Mouse (Mus musculus): Measurements from ENCODE around the gene Adcy2. TPM values are rescaled to one million over a fixed set of nuclear protein-coding genes. Genes with fewer than 3 reads are reported as not detected.

The Adcy2 gene
- polyA plus RNA-seq, 1 experiment: not detected

DNA sequence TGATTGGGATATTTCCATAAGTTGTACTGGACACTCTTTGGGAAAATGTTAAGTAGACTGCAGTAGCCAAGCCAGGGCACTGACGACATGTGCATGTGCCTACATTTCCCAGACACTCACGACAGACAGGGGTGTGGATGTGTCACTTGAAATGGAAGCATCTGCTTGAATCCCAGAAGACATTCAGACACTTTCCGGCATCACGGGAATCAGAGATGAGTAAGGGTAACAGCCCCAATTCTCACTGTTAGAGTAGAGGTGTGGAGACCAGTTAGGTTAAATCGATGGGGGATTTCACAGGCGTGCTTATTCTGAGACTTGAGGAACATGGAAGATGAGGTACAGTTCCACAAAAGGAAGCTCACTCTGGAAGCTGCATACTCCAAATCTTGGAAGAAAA, 130.6 kb downstream of the Adcy2 start:
- Histone ChIP-seq H3K79me2 (ENCODE audit: control insufficient read depth, insufficient read depth) (no peaks in the 10 kb centered on the region), H3K4me3 (ENCODE audit: insufficient read depth, poor library complexity, severe bottlenecking) (no peak overlapping the region), H3ac (ENCODE audit: control insufficient read depth, insufficient read length, low read depth) (no peak overlapping the region), H3K27me3 (ENCODE audit: control insufficient read depth, insufficient read depth, insufficient read length) (no peaks in the 10 kb centered on the region), H3K36me3 (ENCODE audit: control insufficient read depth, insufficient read depth) (no peaks in the 10 kb centered on the region), H3K79me3 (ENCODE audit: low read depth) (no peaks in the 10 kb centered on the region)
- TF ChIP-seq CEBPB (IDR thresholded peaks at IDR 0.05; ENCODE audit: low read depth) (no peak), MYOG (IDR thresholded peaks at IDR 0.05; ENCODE audit: control insufficient read depth, extremely low read depth, insufficient read length) (no peak), CTCF (IDR thresholded peaks at IDR 0.05; ENCODE audit: control insufficient read depth, insufficient read depth, insufficient read length) (no peak), MAX (IDR thresholded peaks at IDR 0.05) (no peak)

GRCm38 (mm10) chr13:68867940-68868655, 131.2 kb downstream of the Adcy2 start:
- Histone ChIP-seq H3ac (ENCODE audit: control insufficient read depth, insufficient read length, low read depth) (no peak overlapping the region), H3K36me3 (ENCODE audit: control insufficient read depth, insufficient read depth) (no peaks in the 10 kb centered on the region), H3K79me2 (ENCODE audit: control insufficient read depth, insufficient read depth) (no peaks in the 10 kb centered on the region), H3K27me3 (ENCODE audit: control insufficient read depth, insufficient read depth, insufficient read length) (no peaks in the 10 kb centered on the region), H3K4me3 (ENCODE audit: insufficient read depth, poor library complexity, severe bottlenecking) (no peak overlapping the region), H3K79me3 (ENCODE audit: low read depth) (no peaks in the 10 kb centered on the region)
- no peak for TF ChIP-seq CEBPB (IDR thresholded peaks at IDR 0.05; ENCODE audit: low read depth)
- TF ChIP-seq FOSL1 (IDR thresholded peaks at IDR 0.05; ENCODE audit: insufficient read depth, low read length, poor library complexity, severe bottlenecking): no peak
- TF ChIP-seq MAX (IDR thresholded peaks at IDR 0.05): no peak
- no peak for TF ChIP-seq USF1 (IDR thresholded peaks at IDR 0.05; ENCODE audit: low read depth)
- no peak for TF ChIP-seq MYOD1 (IDR thresholded peaks at IDR 0.05; ENCODE audit: control insufficient read depth, insufficient read length, low read depth)
- no peak for TF ChIP-seq CTCF (IDR thresholded peaks at IDR 0.05; ENCODE audit: control insufficient read depth, insufficient read depth, insufficient read length)
- no peak for TF ChIP-seq MYOG (IDR thresholded peaks at IDR 0.05; ENCODE audit: control insufficient read depth, extremely low read depth, insufficient read length)

- no peaks in the 10 kb centered on the region for H3K79me2 ChIP-seq (ENCODE audit: control insufficient read depth, insufficient read depth)
- no peaks in the 10 kb centered on the region for H3K27me3 ChIP-seq (ENCODE audit: control insufficient read depth, insufficient read depth, insufficient read length)
- no peak overlapping the region for H3K4me3 ChIP-seq (ENCODE audit: insufficient read depth, poor library complexity, severe bottlenecking)
- H3K79me3 ChIP-seq (ENCODE audit: low read depth): no peaks in the 10 kb centered on the region
- no peak overlapping the region for H3ac ChIP-seq (ENCODE audit: control insufficient read depth, insufficient read length, low read depth)
- H3K36me3 ChIP-seq (ENCODE audit: control insufficient read depth, insufficient read depth): no peaks in the 10 kb centered on the region
- TF ChIP-seq MAX (IDR thresholded peaks at IDR 0.05) (no peak), CEBPB (IDR thresholded peaks at IDR 0.05; ENCODE audit: low read depth) (no peak), FOSL1 (IDR thresholded peaks at IDR 0.05; ENCODE audit: insufficient read depth, low read length, poor library complexity, severe bottlenecking) (no peak), MYOG (IDR thresholded peaks at IDR 0.05; ENCODE audit: control insufficient read depth, extremely low read depth, insufficient read length) (no peak), USF1 (IDR thresholded peaks at IDR 0.05; ENCODE audit: low read depth) (no peak), CTCF (IDR thresholded peaks at IDR 0.05; ENCODE audit: control insufficient read depth, insufficient read depth, insufficient read length) (no peak), MYOD1 (IDR thresholded peaks at IDR 0.05; ENCODE audit: control insufficient read depth, insufficient read length, low read depth) (no peak)
Observed at GRCm38 (mm10) chr13:68860036-68860435, 139.3 kb downstream of the Adcy2 start.

DNA sequence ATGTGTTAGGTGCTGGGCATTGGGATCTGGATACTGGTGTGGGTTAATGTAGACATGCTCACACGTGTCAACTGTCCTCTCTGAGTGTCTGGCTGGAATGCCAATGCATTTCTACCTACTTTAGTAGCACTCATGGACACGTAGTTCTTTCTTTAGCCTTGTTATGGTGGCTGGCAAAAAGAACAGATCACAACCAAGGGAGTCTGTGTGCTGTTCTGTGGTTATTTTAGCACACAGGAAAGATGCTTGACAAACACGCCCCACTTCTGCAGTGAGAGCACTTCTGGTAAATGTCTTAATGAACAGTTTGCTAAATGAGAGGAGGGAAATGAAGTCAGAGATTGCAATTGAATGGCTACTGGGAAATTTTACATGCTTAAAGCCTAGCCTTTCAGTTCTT, 151.1 kb downstream of the Adcy2 start:
- no peak overlapping the region for H3K4me3 ChIP-seq (ENCODE audit: insufficient read depth, poor library complexity, severe bottlenecking)
- no peaks in the 10 kb centered on the region for H3K79me3 ChIP-seq (ENCODE audit: low read depth)
- H3K27me3 ChIP-seq (ENCODE audit: control insufficient read depth, insufficient read depth, insufficient read length): no peaks in the 10 kb centered on the region
- no peaks in the 10 kb centered on the region for H3K79me2 ChIP-seq (ENCODE audit: control insufficient read depth, insufficient read depth)
- no peak overlapping the region for H3ac ChIP-seq (ENCODE audit: control insufficient read depth, insufficient read length, low read depth)
- no peak for TF ChIP-seq MYOD1 (IDR thresholded peaks at IDR 0.05; ENCODE audit: control insufficient read depth, insufficient read length, low read depth)
- no peak for TF ChIP-seq MAX (IDR thresholded peaks at IDR 0.05)
- TF ChIP-seq CEBPB (IDR thresholded peaks at IDR 0.05; ENCODE audit: low read depth): no peak
- TF ChIP-seq CTCF (IDR thresholded peaks at IDR 0.05; ENCODE audit: control insufficient read depth, insufficient read depth, insufficient read length): no peak
- TF ChIP-seq MYOG (IDR thresholded peaks at IDR 0.05; ENCODE audit: control insufficient read depth, extremely low read depth, insufficient read length): no peak
- TF ChIP-seq FOSL1 (IDR thresholded peaks at IDR 0.05; ENCODE audit: insufficient read depth, low read length, poor library complexity, severe bottlenecking): no peak
- TF ChIP-seq USF1 (IDR thresholded peaks at IDR 0.05; ENCODE audit: low read depth): no peak
- no peaks in the 10 kb centered on the region for H3K36me3 ChIP-seq (ENCODE audit: control insufficient read depth, insufficient read depth)

DNA sequence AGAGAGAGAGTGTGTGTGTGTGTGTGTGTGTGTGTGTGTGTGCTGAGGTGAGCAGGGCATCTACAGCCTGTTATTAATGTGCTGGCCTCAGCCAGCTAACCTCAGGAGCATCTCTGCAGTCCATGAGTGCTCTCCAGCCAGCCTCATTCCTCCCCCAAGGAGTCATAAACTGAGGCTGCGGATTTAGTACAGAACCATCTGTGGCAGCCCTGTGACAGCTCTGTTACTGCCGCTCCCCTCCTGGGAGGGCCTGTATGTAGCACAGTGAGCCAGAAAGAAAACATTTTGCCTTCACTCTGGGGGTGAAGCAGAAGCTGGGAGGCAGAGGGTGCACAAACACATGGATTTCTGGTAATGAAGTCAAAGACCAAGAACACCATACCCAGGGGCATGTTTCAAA, 159.8 kb downstream of the Adcy2 start:
- no peaks in the 10 kb centered on the region for H3K27me3 ChIP-seq (ENCODE audit: control insufficient read depth, insufficient read depth, insufficient read length)
- H3K79me3 ChIP-seq (ENCODE audit: low read depth): no peaks in the 10 kb centered on the region
- no peak overlapping the region for H3K4me3 ChIP-seq (ENCODE audit: insufficient read depth, poor library complexity, severe bottlenecking)
- H3ac ChIP-seq (ENCODE audit: control insufficient read depth, insufficient read length, low read depth): no peak overlapping the region
- TF ChIP-seq CEBPB (IDR thresholded peaks at IDR 0.05; ENCODE audit: low read depth) (no peak), USF1 (IDR thresholded peaks at IDR 0.05; ENCODE audit: low read depth) (no peak), MAX (IDR thresholded peaks at IDR 0.05) (no peak), MYOG (IDR thresholded peaks at IDR 0.05; ENCODE audit: control insufficient read depth, extremely low read depth, insufficient read length) (no peak), MYOD1 (IDR thresholded peaks at IDR 0.05; ENCODE audit: control insufficient read depth, insufficient read length, low read depth) (no peak), CTCF (IDR thresholded peaks at IDR 0.05; ENCODE audit: control insufficient read depth, insufficient read depth, insufficient read length) (no peak), FOSL1 (IDR thresholded peaks at IDR 0.05; ENCODE audit: insufficient read depth, low read length, poor library complexity, severe bottlenecking) (no peak)
- no peaks in the 10 kb centered on the region for H3K79me2 ChIP-seq (ENCODE audit: control insufficient read depth, insufficient read depth)
- no peaks in the 10 kb centered on the region for H3K36me3 ChIP-seq (ENCODE audit: control insufficient read depth, insufficient read depth)

- Histone ChIP-seq H3K79me2 (ENCODE audit: control insufficient read depth, insufficient read depth) (no peaks in the 10 kb centered on the region), H3K36me3 (ENCODE audit: control insufficient read depth, insufficient read depth) (no peaks in the 10 kb centered on the region), H3K4me3 (ENCODE audit: insufficient read depth, poor library complexity, severe bottlenecking) (no peak overlapping the region), H3K27me3 (ENCODE audit: control insufficient read depth, insufficient read depth, insufficient read length) (no peaks in the 10 kb centered on the region), H3K79me3 (ENCODE audit: low read depth) (no peaks in the 10 kb centered on the region), H3ac (ENCODE audit: control insufficient read depth, insufficient read length, low read depth) (no peak overlapping the region)
- TF ChIP-seq USF1 (IDR thresholded peaks at IDR 0.05; ENCODE audit: low read depth): no peak
- no peak for TF ChIP-seq CTCF (IDR thresholded peaks at IDR 0.05; ENCODE audit: control insufficient read depth, insufficient read depth, insufficient read length)
- no peak for TF ChIP-seq MYOG (IDR thresholded peaks at IDR 0.05; ENCODE audit: control insufficient read depth, extremely low read depth, insufficient read length)
- no peak for TF ChIP-seq MYOD1 (IDR thresholded peaks at IDR 0.05; ENCODE audit: control insufficient read depth, insufficient read length, low read depth)
- no peak for TF ChIP-seq CEBPB (IDR thresholded peaks at IDR 0.05; ENCODE audit: low read depth)
- TF ChIP-seq FOSL1 (IDR thresholded peaks at IDR 0.05; ENCODE audit: insufficient read depth, low read length, poor library complexity, severe bottlenecking): no peak
- no peak for TF ChIP-seq MAX (IDR thresholded peaks at IDR 0.05)
Observed at GRCm38 (mm10) chr13:68836183-68836582, 163.2 kb downstream of the Adcy2 start.
